Mouse (Mus musculus): ENCODE data around the gene Tmem128. TPM values are rescaled to one million over a fixed set of nuclear protein-coding genes. Genes with fewer than 3 reads are reported as not detected.

The Tmem128 gene
- polyA plus RNA-seq (2016; fragmentation: Nextera tagmentation; extraction: Ambion mirVana): 83.3 and 89.2 TPM in 2 replicates

DNA sequence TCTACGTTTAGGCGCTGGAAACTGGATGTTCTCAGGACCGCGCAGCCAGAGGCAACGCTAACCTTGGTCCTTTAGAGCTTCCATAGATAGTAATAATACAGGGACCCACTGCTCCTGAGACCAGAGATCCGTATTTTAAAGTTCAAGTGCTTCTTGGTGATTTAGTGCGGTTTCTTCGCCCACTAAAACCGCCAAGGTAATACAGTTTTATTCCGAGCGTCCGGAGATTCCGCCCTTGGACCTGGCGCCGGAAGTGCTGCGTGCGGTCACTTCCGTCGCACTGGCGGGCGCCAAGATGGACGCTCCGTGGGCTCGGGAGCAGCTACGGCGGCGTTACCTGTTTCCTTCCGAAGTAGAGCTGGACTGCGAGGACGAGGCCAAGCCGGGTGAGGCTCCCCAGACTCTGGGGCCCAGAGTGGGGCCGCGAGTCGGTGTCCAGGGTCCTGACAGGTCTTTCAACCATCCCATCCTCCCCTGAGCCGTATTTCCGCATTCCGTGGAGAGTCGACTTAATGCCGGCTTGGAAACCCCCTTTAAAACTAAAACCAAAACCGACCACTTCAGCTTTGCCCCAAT, at the start of gene Tmem128:
TSS of gene Tmem128 (plus strand) at position 79 of the 576 bp plus-strand sequence.
- H3K36me3 ChIP-seq: peaks cover 30% of the 10 kb centered on the region

DNA sequence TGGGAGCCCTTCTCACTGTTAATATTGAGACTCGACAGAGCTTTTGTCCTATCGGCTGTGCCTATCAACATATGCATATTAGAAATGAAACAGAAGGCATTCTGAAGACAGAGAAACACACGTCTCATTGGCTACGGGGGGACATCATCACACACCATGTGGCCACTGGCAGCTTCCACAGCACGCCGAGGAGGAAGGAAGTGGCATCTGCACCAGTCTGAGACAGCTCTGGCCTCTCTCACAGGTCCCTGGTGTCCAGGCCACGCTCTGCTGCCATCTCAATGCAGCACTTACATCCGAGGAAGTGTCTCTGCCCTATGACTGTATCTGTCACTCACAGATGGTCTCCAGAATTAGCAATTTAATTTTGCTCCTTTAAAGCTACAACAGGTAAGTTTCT, 48.3 kb upstream of the Tmem128 start:
- H3K36me3 ChIP-seq: peaks cover 88% of the 10 kb centered on the region
- H3K27me3 ChIP-seq (ENCODE audit: low read depth, poor library complexity, severe bottlenecking): no peaks in the 10 kb centered on the region
- no peak overlapping the region for H3K4me3 ChIP-seq
- DNase-seq (ENCODE audit: low spot score): no peak
- 92% methylated on average over 8 of the region's 8 CpGs for WGBS
- no peaks in the 10 kb centered on the region for H3K4me1 ChIP-seq
- no peaks in the 10 kb centered on the region for H3K9me3 ChIP-seq (replicated peaks)
- H3K27ac ChIP-seq (replicated peaks): no peak overlapping the region

More for the DNA sequence above, at the start of gene Tmem128:
- Histone ChIP-seq H3K9me3 (replicated peaks) (no peaks in the 10 kb centered on the region), H3K4me3 (peak within 1 kb of the TSS; percentile 90), H3K27me3 (ENCODE audit: low read depth, poor library complexity, severe bottlenecking) (peaks cover 5% of the 10 kb centered on the region; the same call in 1 of the 2 replicates), H3K27ac (replicated peaks) (peak within 1 kb of the TSS; percentile 88), H3K4me1 (peaks cover 8% of the 10 kb centered on the region)
- peak; percentile 70 for DNase-seq (ENCODE audit: low spot score)
- WGBS: under 1% methylated on average over 40 of the region's 40 CpGs

DNA sequence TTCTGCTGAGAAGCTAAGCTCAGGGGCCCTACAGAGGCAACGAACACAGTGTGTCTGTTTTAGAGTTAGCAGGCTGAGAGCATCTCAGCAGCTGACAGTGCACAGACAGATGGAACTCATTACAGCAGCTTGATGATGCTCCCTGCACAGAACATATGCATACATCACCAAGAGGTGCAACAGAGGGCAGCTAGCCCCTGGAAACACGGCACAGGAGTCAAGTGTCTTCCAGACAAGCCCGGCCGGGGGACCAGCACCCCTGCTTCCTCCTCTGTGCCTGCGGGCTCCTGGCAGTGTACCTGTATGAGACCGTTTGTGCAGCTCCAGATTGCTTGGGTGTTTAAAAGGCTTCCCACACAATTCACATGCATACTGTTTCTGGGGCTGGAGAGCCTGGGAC, 47.0 kb upstream of the Tmem128 start:
- WGBS: 79% methylated on average over 6 of the region's 6 CpGs
- Histone ChIP-seq H3K4me1 (no peaks in the 10 kb centered on the region), H3K36me3 (peaks cover 91% of the 10 kb centered on the region), H3K9me3 (replicated peaks) (no peaks in the 10 kb centered on the region), H3K27me3 (ENCODE audit: low read depth, poor library complexity, severe bottlenecking) (no peaks in the 10 kb centered on the region), H3K27ac (replicated peaks) (no peak overlapping the region), H3K4me3 (no peak overlapping the region)
- DNase-seq (ENCODE audit: low spot score): no peak

DNA sequence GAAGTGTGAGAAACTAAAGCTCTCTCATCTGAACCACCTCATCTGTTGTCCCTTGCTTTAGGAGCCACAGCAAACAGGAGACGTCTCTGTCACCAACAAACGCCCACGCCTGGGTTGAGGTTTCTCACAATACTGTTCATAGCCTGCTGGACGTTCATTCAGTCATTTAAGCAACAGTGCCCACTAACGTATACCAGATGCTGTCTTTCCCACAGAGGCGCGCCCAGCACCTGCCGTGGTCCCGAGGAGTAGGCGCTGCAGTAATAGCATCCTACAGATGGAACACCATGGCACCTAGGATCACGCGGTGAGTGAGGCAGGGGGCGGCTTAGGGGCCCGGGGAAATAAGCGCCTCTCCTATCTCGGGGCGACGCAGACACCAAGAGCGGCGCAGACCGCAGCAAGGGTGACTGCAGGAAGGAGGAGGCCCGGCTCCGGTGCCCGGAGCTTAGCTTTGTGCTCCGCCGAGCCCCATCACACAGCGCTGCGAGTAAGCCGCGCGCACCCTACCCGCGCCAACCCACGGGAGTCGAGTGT, 40.1 kb upstream of the Tmem128 start:
- Histone ChIP-seq H3K27ac (replicated peaks) (peak overlapping the region; percentile 87), H3K9me3 (replicated peaks) (no peaks in the 10 kb centered on the region), H3K27me3 (ENCODE audit: low read depth, poor library complexity, severe bottlenecking) (no peaks in the 10 kb centered on the region), H3K36me3 (peaks cover 46% of the 10 kb centered on the region), H3K4me3 (peak overlapping the region; percentile 85), H3K4me1 (peaks cover 28% of the 10 kb centered on the region)
- DNase-seq (ENCODE audit: low spot score): no peak
- WGBS: under 1% methylated on average over 35 of the region's 35 CpGs

DNA sequence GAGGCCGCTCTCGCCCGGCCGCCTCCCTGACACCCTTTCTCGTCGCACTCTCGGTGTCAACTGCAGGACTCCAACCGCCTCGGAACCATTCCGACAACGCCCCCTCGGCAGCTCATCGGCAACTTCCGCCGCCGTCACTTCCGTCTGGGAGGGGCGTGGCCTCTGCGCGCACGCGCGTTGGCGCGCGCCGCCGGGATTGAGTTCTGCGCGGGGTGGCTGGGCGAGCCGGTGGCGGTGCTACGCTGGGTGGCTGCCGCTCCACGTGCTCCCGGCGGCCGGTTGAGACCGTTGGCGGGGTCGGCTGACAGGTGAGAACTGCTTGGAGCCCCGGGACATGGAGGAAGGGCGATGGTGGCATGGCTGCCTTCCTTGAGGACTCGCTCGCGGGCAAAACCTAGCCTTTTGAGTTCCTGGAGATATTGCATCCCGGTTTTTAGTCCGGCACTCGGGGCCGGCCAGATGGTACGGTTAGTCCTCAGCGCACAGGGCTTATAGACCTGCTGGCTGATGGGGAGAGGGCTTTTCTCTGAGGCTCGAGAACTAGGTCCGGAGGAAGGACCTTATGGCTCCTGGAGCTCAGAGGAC, 39.6 kb upstream of the Tmem128 start, which contains the start of the genes Zbtb49 and Lyar:
TSS of gene Zbtb49 (minus strand) at position 130 of the 585 bp plus-strand sequence.
TSS of gene Lyar (plus strand) at position 143 of the 585 bp plus-strand sequence.
- Histone ChIP-seq H3K9me3 (replicated peaks) (no peaks in the 10 kb centered on the region), H3K36me3 (peaks cover 46% of the 10 kb centered on the region), H3K27me3 (ENCODE audit: low read depth, poor library complexity, severe bottlenecking) (no peaks in the 10 kb centered on the region), H3K4me3 (peak within 1 kb of the TSS; percentile 85), H3K27ac (replicated peaks) (peak within 1 kb of the TSS; percentile 87), H3K4me1 (peaks cover 28% of the 10 kb centered on the region)
- under 1% methylated on average over 54 of the region's 55 CpGs for WGBS
- peak; percentile 94 for DNase-seq (ENCODE audit: low spot score)

DNA sequence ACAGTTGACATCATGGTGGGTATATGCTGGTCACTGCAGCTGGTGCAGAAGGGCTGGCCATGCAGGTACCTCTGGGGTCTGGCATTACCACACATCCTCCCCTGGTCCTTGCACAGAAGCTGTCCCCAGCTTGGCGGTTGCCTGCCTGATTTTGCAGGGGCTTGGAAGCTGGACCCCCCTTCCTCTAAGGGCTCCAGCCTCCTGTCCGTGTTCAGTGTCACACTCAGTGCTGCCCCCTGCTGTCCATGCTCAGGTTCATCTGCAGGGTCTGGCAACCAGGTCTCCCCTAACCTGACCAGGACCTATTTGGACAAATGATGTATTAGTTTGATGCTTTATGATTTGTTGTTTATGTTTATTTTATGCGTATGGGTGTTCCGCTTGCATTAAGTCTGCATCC, 24.6 kb upstream of the Tmem128 start:
- Histone ChIP-seq H3K4me3 (no peak overlapping the region), H3K4me1 (peaks cover 5% of the 10 kb centered on the region), H3K27me3 (ENCODE audit: low read depth, poor library complexity, severe bottlenecking) (peaks cover 34% of the 10 kb centered on the region), H3K36me3 (peaks cover 61% of the 10 kb centered on the region), H3K9me3 (replicated peaks) (0 out of 2 replicates have a peak, but pooled peaks cover 5% of the 10 kb centered on the region), H3K27ac (replicated peaks) (no peak overlapping the region)
- 66% methylated on average over 4 of the region's 4 CpGs for WGBS
- peak; percentile 62 for DNase-seq (ENCODE audit: low spot score)

DNA sequence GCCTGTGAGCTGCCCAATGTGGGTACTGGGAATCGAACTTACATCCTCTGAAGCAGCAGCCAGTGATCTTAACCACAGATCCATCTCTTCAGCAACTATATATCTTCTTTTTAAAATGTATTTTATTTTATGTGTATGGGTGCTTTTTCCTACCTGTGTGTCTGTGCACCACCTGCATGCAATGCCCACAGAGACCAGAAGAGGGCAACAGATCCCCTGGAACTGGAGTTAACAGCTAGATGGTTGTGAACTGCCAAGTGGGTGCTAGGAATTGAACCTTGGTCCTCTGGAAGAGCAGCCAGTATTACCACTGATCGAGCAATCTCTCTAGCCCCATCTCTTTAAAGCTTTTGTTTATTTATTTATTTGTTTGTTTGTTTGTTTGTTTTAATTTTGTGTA, 23.4 kb upstream of the Tmem128 start:
- H3K27me3 ChIP-seq (ENCODE audit: low read depth, poor library complexity, severe bottlenecking): peaks cover 34% of the 10 kb centered on the region
- no peak for DNase-seq (ENCODE audit: low spot score)
- 95% methylated on average over 2 of the region's 2 CpGs for WGBS
- no peak overlapping the region for H3K4me3 ChIP-seq
- H3K4me1 ChIP-seq: peaks cover 17% of the 10 kb centered on the region
- H3K9me3 ChIP-seq (replicated peaks): 0 out of 2 replicates have a peak, but pooled peaks cover 5% of the 10 kb centered on the region
- H3K36me3 ChIP-seq: peaks cover 49% of the 10 kb centered on the region
- H3K27ac ChIP-seq (replicated peaks): no peak overlapping the region

DNA sequence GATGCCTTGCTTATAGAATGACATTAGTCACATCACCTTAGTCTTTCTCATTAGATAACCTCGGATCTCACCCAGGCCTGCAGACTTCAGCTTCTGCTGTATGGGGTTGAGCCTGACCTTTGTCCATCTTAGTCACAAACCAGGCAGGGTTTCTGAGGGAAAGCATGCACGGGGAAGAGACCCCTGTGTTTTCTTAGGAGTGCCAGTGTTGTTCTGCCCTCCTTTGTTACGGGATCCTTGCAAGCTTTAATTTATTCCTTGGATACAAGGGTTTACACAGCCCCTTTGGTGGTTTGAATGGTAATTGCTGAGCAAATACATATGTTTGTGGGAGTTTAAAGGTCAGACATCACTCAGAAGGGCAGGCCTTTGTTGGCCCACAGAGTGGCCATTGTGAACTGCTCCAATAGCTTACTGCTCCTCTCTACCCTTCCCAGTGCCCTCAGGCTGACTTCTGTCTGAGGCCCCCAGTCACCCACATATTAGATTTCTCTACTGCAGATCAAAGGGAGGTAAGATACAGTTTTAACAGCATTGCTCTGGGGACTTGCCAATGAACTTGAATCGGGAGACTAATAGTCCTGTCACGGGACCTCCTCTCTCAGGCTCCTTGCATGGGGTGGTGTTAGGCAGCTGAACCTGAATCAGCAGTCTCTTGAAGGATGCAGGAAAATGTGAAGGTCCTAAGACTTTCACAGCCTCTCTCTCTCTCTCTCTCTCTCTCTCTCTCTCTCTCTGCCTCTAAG, 19.1 kb upstream of the Tmem128 start:
- H3K36me3 ChIP-seq: peaks cover 8% of the 10 kb centered on the region
- peak; percentile 38 for DNase-seq (ENCODE audit: low spot score)
- H3K4me1 ChIP-seq: peaks cover 18% of the 10 kb centered on the region
- WGBS: 40% methylated on average over 5 of the region's 5 CpGs
- H3K27me3 ChIP-seq (ENCODE audit: low read depth, poor library complexity, severe bottlenecking): peaks cover 70% of the 10 kb centered on the region
- 0 out of 2 replicates have a peak overlapping the region, but pooled peaks have one; percentile 28 for H3K27ac ChIP-seq (replicated peaks)
- 0 out of 2 replicates have a peak, but pooled peaks cover 5% of the 10 kb centered on the region for H3K9me3 ChIP-seq (replicated peaks)
- no peak overlapping the region for H3K4me3 ChIP-seq

DNA sequence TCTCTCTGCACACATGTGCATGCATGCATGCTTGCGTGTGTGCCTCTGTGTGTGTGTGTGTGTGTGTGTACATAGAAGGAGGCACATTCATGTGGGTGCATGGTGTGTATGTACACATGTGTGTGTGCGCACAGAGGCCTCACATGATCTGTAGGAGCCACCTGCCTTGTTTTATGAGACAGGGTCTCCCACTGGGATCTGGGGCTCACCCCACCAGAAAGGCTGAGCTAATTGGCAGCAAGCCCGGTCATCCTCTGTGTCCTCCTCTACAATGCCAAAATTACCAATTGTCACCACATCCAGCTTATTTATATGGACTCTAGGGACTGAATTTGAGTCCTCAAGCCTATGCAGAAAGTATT, 18.5 kb upstream of the Tmem128 start:
- H3K4me3 ChIP-seq: no peak overlapping the region
- H3K9me3 ChIP-seq (replicated peaks): 0 out of 2 replicates have a peak, but pooled peaks cover 5% of the 10 kb centered on the region
- DNase-seq (ENCODE audit: low spot score): no peak
- H3K4me1 ChIP-seq: peaks cover 18% of the 10 kb centered on the region
- H3K36me3 ChIP-seq: peaks cover 2% of the 10 kb centered on the region
- H3K27ac ChIP-seq (replicated peaks): 0 out of 2 replicates have a peak overlapping the region, but pooled peaks have one; percentile 28
- 85% methylated on average over 3 of the region's 3 CpGs for WGBS
- H3K27me3 ChIP-seq (ENCODE audit: low read depth, poor library complexity, severe bottlenecking): peaks cover 70% of the 10 kb centered on the region

DNA sequence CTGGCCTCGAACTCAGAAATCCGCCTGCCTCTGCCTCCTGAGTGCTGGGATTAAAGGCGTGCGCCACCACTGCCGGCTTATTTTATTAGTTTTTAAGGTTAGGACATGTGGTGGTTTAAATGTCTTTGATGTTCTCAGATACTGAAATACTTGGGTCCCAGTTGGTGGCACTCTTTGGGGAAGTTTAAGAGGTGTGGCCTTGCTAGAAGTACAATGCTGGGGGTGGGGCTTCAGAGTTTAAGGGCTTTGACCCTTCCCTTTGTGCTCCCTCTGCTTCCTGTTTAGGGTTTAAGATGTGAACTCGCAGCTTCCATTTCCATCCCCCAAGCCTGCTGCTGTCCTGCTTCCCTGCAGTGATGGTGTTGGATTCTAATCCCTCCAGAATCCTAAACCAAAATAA, 18.0 kb upstream of the Tmem128 start:
- no peak overlapping the region for H3K27ac ChIP-seq (replicated peaks)
- no peak for DNase-seq (ENCODE audit: low spot score)
- WGBS: 83% methylated on average over 6 of the region's 6 CpGs
- 0 out of 2 replicates have a peak, but pooled peaks cover under 1% of the 10 kb centered on the region for H3K9me3 ChIP-seq (replicated peaks)
- no peaks in the 10 kb centered on the region for H3K36me3 ChIP-seq
- H3K4me1 ChIP-seq: peaks cover 18% of the 10 kb centered on the region
- peaks cover 69% of the 10 kb centered on the region for H3K27me3 ChIP-seq (ENCODE audit: low read depth, poor library complexity, severe bottlenecking)
- no peak overlapping the region for H3K4me3 ChIP-seq

DNA sequence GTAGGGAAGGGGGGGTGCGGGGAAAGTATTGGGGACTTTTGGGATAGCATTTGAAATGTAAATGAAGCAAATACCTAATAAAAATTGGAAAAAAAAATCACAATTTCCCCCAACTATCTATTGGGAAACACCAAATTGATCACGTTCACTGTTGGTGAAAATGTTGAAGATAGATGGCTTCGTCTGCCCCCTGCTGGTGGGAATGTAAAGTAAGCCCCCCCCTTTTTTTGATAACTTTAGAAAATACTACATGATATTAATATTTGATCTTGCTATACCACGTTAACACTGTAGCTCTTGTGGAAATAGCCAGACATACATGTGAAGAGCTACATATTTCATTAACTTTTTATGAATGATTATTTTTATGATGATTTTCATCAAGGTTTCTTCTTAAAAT, 4.8 kb upstream of the Tmem128 start:
- no peak overlapping the region for H3K27ac ChIP-seq (replicated peaks)
- no peaks in the 10 kb centered on the region for H3K9me3 ChIP-seq (replicated peaks)
- H3K4me1 ChIP-seq: no peaks in the 10 kb centered on the region
- peaks cover 5% of the 10 kb centered on the region; the same call in 1 of the 2 replicates for H3K27me3 ChIP-seq (ENCODE audit: low read depth, poor library complexity, severe bottlenecking)
- WGBS: 54% methylated on average over 4 of the region's 4 CpGs
- H3K36me3 ChIP-seq: no peaks in the 10 kb centered on the region
- DNase-seq (ENCODE audit: low spot score): no peak
- no peak overlapping the region for H3K4me3 ChIP-seq

DNA sequence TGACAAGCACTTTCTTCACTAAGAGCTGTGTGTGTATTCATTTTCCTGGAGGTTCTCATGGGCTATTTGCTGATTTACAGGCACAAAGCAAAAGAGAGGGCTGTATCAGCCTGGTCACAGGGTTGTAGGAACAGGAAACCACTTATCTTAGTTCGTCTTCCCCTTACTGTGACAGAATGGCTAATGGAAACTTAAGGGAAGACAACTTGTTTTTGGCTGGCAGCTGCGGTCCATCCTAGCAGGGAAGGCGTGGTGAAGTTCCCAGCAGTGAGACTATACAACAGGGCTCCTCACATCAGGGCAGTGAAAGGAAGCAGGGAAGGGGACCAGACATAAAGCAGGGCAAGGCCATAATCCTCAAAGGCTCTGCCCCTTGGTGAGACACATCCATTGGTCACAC, 4.3 kb upstream of the Tmem128 start:
- Histone ChIP-seq H3K4me3 (no peak overlapping the region), H3K9me3 (replicated peaks) (no peaks in the 10 kb centered on the region), H3K36me3 (no peaks in the 10 kb centered on the region), H3K4me1 (peaks cover under 1% of the 10 kb centered on the region), H3K27me3 (ENCODE audit: low read depth, poor library complexity, severe bottlenecking) (peaks cover 5% of the 10 kb centered on the region; the same call in 1 of the 2 replicates), H3K27ac (replicated peaks) (no peak overlapping the region)
- DNase-seq (ENCODE audit: low spot score): no peak
- WGBS: 82% methylated on average over 3 of the region's 3 CpGs
